Mouse (Mus musculus) liver, adult 2 months (tissue): ENCODE data around the gene Pcsk2. TPM values are rescaled to one million over a fixed set of nuclear protein-coding genes. Genes with fewer than 3 reads are reported as not detected.

ENCODE experiments used
- DNase-seq: peaks from one replicate; pipeline ENCODE4 v3.0.0-alpha.2; 2011; ENCODE audit warnings: low read depth, low spot score; ENCODE audit errors: extremely low read depth
- H3K27ac ChIP-seq: fragments of 200-500 bp; replicated peaks from 2 replicates; pipeline ENCODE4 v1.5.1; 2012; ENCODE audit warnings: low read depth, mild to moderate bottlenecking, control low read depth, inconsistent platforms, low read length; ENCODE audit not compliant: insufficient read depth
- H3K27me3 ChIP-seq: fragments of 200-500 bp; 2 replicates; pipeline ENCODE4 v1.6.1; 2012; ENCODE audit warnings: mild to moderate bottlenecking, moderate library complexity, low read length, inconsistent platforms; ENCODE audit not compliant: control insufficient read depth, insufficient read depth
- H3K36me3 ChIP-seq: fragments of 200-500 bp; 2 replicates; pipeline ENCODE4 v1.6.1; 2012; ENCODE audit warnings: low read length, inconsistent platforms; ENCODE audit not compliant: control insufficient read depth, insufficient read depth
- H3K4me1 ChIP-seq: fragments of 200-500 bp; 2 replicates; pipeline ENCODE4 v1.6.1; 2011; ENCODE audit warnings: low read length; ENCODE audit not compliant: control insufficient read depth, insufficient read depth
- H3K4me3 ChIP-seq: fragments of 200-500 bp; 2 replicates; pipeline ENCODE4 v1.5.1; 2011; ENCODE audit warnings: low read depth, mild to moderate bottlenecking, control low read depth, low read length, moderate library complexity; ENCODE audit not compliant: insufficient read depth
- H3K79me2 ChIP-seq: fragments of 200-500 bp; 2 replicates; pipeline ENCODE4 v1.6.1; 2012; ENCODE audit warnings: inconsistent platforms, mild to moderate bottlenecking, low read length, moderate library complexity; ENCODE audit not compliant: control insufficient read depth, insufficient read depth
- H3K9ac ChIP-seq: fragments of 200-500 bp; 2 replicates; pipeline ENCODE4 v1.6.1; 2012; ENCODE audit warnings: low read depth, mild to moderate bottlenecking, control low read depth, inconsistent platforms, low read length
- CTCF ChIP-seq: fragments of 200-500 bp; IDR thresholded peaks from 2 replicates; pipeline ENCODE4 v1.5.1; 2011; ENCODE audit warnings: low read depth, low read length, control low read depth
- POLR2A ChIP-seq: fragments of 200-500 bp; IDR thresholded peaks from 2 replicates; pipeline ENCODE4 v1.6.1; 2011; ENCODE audit warnings: low read length, control low read depth; ENCODE audit not compliant: insufficient read depth; ENCODE audit errors: extremely low read depth
- WGBS: fragments of 180-500 bp; shearing (Covaris S2); methylation state at CpG from one replicate; pipeline ENCODE4 v1.1.7; 2018; 5-methylcytosine and 5-hydroxymethylcytosine counted together
- polyA plus RNA-seq: library from polyadenylated mRNA; depleted of rRNA; stranded (reverse); fragments of >200 nt; gene quantifications from 2 replicates; pipeline ENCODE4 v1.2.3, GENCODE M21; 2012
- total RNA-seq: library from RNA; depleted of rRNA; stranded (reverse); fragments of >200 nt; gene quantifications from 2 replicates; pipeline ENCODE4 v1.2.3, GENCODE M21; 2014

Gene Pcsk2
- total and polyA plus RNA-seq, 2 experiments, result not detected

DNA sequence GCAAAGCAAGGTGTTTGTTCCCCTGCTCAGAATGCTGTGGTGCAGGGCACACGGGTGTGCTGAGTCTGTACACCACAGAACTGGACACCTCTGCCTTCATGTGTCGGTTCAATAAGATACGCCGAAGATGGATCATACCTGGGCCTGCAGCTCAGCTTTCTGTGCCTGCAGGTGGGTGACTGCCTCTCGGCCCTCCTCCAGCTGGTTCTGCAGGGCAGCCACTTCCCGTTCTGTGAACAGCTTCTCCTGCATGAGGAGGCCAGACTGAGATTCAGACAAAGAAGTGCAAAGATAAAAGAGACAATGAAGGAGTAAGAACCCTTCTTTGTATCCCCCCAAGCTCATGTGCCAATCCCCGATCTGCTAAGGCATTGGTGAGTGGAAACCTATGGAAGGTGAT, 295.6 kb downstream of the Pcsk2 start:
- 94% methylated on average over 7 of the region's 7 CpGs for WGBS

DNA sequence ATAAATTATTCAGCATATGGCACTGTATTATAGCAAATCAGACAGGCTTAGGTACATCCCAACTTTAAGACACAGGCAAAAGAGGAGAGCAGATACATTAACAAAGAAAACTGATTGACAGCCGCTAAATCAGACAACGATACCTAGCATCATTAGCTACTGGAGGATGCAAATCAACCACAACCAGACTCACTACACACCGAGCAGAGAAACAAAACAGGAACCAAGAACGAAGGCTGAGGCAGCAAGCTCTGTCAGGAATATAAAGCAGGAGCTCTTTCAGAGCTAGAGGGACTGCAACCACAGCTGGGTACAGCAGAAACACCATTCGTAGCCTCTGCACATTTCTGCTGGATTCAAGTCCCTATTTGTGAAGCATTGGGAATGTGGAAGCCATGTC, 298.8 kb downstream of the Pcsk2 start:
- no peak for TF ChIP-seq POLR2A
- Histone ChIP-seq H3K27me3 (no peaks in the 10 kb centered on the region), H3K4me1 (no peaks in the 10 kb centered on the region), H3K4me3 (no peak overlapping the region), H3K27ac (no peak overlapping the region), H3K9ac (no peak overlapping the region), H3K79me2 (no peaks in the 10 kb centered on the region), H3K36me3 (no peaks in the 10 kb centered on the region)
- DNase-seq, result no peak
- WGBS, result 86% methylated on average over 5 of the region's 5 CpGs

More for the DNA sequence above, 295.6 kb downstream of the Pcsk2 start:
- H3K27me3 ChIP-seq, result no peaks in the 10 kb centered on the region
- no peak overlapping the region for H3K4me3 ChIP-seq
- H3K27ac ChIP-seq, result no peak overlapping the region
- H3K36me3 ChIP-seq, result no peaks in the 10 kb centered on the region
- no peak for DNase-seq
- no peaks in the 10 kb centered on the region for H3K79me2 ChIP-seq
- TF ChIP-seq CTCF (no peak), POLR2A (no peak)
- H3K9ac ChIP-seq, result no peak overlapping the region
- H3K4me1 ChIP-seq, result no peaks in the 10 kb centered on the region

DNA sequence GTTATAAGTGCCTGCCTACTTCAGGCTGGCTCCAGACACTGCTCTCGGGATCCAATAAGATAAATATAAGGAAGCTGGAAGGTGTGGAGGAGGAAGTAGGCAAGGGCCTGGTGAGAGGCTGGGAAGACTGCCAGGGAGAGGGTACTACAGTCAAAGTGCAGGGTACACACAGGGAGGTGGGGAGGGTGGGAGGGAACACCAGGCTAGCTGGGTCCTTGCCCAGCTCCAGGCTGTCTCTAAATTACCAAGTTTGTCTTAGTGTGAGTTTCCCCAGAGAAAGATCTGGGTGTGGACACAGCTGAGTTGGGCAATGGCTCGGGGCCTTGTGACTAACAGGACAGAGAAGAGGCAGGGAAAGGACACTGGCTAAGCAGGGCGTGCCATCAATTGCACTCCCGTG, 300.8 kb downstream of the Pcsk2 start:
- TF ChIP-seq CTCF (no peak), POLR2A (no peak)
- Histone ChIP-seq H3K4me1 (no peaks in the 10 kb centered on the region), H3K9ac (no peak overlapping the region), H3K27me3 (no peaks in the 10 kb centered on the region), H3K36me3 (no peaks in the 10 kb centered on the region), H3K79me2 (no peaks in the 10 kb centered on the region), H3K4me3 (no peak overlapping the region), H3K27ac (no peak overlapping the region)
- peak; percentile 8 for DNase-seq
- 53% methylated on average over 4 of the region's 4 CpGs for WGBS

DNA sequence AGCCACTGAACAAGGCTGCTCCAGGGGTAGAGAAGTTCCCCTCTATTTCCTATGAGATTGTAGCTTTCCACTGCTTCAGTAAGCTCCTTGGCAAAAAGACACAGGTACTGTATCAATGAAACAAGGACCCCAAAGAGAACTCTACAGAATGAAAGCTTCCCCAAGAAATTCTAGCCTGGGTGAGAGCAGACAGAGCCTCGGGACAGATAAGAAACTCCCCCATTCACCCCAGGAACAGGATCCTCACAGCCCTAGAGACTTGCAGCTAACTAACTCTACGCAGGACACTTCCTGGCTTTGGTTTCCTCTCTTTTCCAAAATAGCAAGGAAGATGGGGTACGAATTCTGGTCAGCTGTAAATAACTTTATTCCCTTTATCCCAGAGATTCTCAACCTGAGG, 301.3 kb downstream of the Pcsk2 start:
- Histone ChIP-seq H3K27ac (no peak overlapping the region), H3K79me2 (no peaks in the 10 kb centered on the region)
- 76% methylated on average over 3 of the region's 3 CpGs for WGBS

DNA sequence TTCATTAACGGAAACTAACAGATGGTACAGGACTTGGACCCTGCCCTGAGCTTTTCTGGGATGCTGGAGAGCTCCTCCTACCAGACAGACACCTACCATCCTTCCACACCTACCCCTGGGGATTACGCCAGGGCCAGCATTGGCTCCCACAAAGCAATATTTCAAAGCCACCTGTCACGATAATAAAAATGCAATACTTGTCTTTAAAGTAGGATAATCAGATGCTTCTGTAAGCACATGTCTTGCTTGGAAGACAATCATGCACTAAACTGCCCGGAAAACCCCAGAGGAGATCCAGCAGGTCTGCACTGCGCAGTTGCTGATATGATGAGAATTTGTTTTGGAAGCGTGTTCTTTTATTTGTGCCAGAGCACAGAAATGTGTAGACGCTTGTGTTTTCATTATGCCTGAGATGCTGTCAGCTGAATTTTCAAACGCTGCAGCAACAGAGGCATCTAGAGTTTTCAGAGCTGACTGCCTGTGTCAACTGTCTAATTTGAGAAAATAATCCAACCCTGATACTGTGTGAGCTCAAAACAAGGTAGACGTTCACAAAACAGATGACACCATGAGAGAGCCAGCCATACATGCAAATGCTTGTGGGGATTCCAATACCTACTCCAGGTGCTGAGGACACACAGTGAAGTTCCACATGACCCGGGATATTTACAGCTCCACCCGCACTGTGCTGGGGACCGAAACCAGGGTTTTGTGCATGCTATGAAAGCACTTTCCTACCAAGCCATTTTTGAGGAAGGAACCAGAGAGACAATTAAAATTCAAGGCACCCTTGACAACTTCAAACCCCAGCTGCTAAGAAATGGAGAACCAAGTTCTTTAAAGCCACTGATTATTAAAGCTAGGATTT, 305.6 kb downstream of the Pcsk2 start:
- WGBS, result 86% methylated on average over 12 of the region's 12 CpGs
- no peaks in the 10 kb centered on the region for H3K79me2 ChIP-seq
- no peak for TF ChIP-seq CTCF
- no peak for TF ChIP-seq POLR2A
- H3K36me3 ChIP-seq, result no peaks in the 10 kb centered on the region
- DNase-seq, result no peak
- no peaks in the 10 kb centered on the region for H3K27me3 ChIP-seq
- H3K9ac ChIP-seq, result no peak overlapping the region
- no peaks in the 10 kb centered on the region for H3K4me1 ChIP-seq
- no peak overlapping the region for H3K27ac ChIP-seq
- no peak overlapping the region for H3K4me3 ChIP-seq

More for the DNA sequence above, 301.3 kb downstream of the Pcsk2 start:
- TF ChIP-seq CTCF (no peak), POLR2A (no peak)
- H3K27me3 ChIP-seq, result no peaks in the 10 kb centered on the region
- H3K9ac ChIP-seq, result no peak overlapping the region
- no peak overlapping the region for H3K4me3 ChIP-seq
- no peaks in the 10 kb centered on the region for H3K36me3 ChIP-seq
- no peak for DNase-seq
- H3K4me1 ChIP-seq, result no peaks in the 10 kb centered on the region

DNA sequence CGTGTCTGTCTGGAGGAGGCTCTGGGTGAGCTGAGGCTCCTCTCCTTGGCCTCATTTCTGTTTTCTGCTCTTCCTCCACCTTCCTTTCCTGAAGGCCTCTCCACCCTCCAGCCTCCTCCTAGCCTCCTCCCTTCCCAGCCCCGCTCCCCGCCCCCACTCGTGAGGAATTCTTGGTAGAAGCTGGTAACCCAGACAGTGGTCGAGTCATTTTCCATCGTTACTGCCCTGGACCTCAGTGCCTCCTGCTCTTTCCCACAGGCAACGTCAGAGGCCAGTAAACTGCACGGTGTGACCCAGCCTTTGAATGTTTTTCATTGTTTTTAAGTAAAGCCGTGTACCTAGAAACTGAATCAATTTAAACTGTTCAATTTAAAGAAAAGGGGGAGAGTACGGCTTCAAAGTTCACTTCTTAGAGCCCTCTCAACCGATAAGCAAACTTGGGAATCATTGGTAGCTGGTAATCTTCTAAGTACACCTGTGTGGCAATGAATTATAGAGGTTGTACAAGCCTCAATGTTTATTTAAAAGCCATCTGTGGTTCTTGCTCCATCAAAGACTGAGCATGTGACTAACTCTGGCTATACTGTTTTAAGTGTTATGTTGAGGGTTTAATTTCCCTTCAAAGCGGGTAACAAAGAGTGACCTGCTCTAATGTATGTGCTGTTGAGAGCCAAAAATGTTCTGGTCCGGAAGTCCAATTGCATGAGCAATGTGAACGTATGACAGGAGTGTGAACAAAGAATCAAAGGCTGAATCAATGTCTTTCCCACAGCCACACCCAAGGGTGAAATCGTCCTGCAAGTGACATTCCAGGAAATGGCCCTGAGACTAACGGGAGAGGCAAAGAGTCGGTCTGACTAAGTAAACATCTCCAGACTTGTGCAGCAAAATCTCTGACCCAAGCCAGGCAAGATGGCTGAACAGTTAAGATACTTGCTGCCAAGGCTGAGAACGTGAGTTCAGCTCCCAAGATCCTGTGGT, 306.6 kb downstream of the Pcsk2 start:
- no peak for DNase-seq
- H3K27me3 ChIP-seq, result no peaks in the 10 kb centered on the region
- no peak overlapping the region for H3K9ac ChIP-seq
- no peaks in the 10 kb centered on the region for H3K4me1 ChIP-seq
- no peak overlapping the region for H3K27ac ChIP-seq
- no peak overlapping the region for H3K4me3 ChIP-seq
- WGBS, result 44% methylated on average over 18 of the region's 18 CpGs
- H3K36me3 ChIP-seq, result no peaks in the 10 kb centered on the region
- TF ChIP-seq CTCF, result no peak
- H3K79me2 ChIP-seq, result no peaks in the 10 kb centered on the region
